Mouse (Mus musculus): ENCODE measurements at regions not wholly inside any gene's neighbourhood (a gene's known extent, or its start where the extent isn't known, plus 50 kb on each side); places are given as distances from the start of the nearest gene placed in this dataset.

- DNase-seq (ENCODE audit: inconsistent ontology term): no peak
These were observed 50.8 kb upstream of the Sgk1 start for GRCm38 (mm10) chr10:21831002-21831696.
